In the genomic region with DNA sequence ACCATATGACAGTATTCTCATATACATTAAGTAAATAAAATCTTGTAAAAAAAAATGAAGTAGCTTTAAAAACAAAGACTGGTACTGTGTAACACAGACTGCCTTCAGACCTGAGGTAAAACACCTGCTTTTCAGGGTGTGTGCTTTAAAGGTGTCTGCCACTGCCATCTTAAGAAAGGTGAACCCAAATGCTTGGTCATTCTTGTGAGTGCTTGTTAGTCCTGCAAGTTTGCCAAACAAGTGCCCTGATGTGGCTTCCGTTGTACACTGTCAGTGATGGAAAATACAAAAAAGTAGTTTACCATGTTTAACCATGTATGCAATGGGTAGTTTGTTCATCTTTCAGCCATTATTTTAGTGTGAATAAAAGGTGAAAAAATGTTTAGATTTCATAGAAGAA, we compare ENCODE assay signal across 23 mouse cellular contexts. TPM values are rescaled to one million over a fixed set of nuclear protein-coding genes. Genes with fewer than 3 reads are reported as not detected.
"Had no signal": no experiment of that assay in that cellular context is flagged by ENCODE, and none has a peak within 500 bp of the region (broad histone marks: within the 10 kb centered on the region; RNA-seq: fewer than 3 reads in every experiment).

No protein-coding gene starts in this region.

- ATAC-seq: lung, postnatal 0 days; midbrain, embryonic 13.5 days; midbrain, embryonic 16.5 days had no signal

- H3K4me2 ChIP-seq: kidney, embryonic 15.5 days; liver, embryonic 13.5 days; lung, embryonic 14.5 days; midbrain, embryonic 13.5 days had no signal

- DNase-seq: kidney, adult 8-10 months; kidney, postnatal 10 days; kidney, postnatal 36 days; layer of hippocampus, postnatal 36 days; liver, embryonic 13.5 days; lung, embryonic 14.5 days; thymus, adult 18-20 months; thymus, postnatal 4 days had no signal

- H3K4me3 ChIP-seq: kidney, embryonic 15.5 days; left cerebral cortex, adult 2 months; liver, embryonic 13.5 days; midbrain, embryonic 10.5 days; midbrain, embryonic 13.5 days; myocyte had no signal

- H3K27ac ChIP-seq: kidney, embryonic 15.5 days; left cerebral cortex, adult 2 months; liver, embryonic 13.5 days; macrophage; midbrain, embryonic 10.5 days; midbrain, embryonic 13.5 days had no signal

- H3K4me1 ChIP-seq: midbrain, embryonic 10.5 days had no signal

- H3K9me3 ChIP-seq: kidney, embryonic 15.5 days; liver, embryonic 13.5 days; midbrain, embryonic 10.5 days; midbrain, embryonic 13.5 days had no signal

- H3K9ac ChIP-seq: kidney, embryonic 15.5 days; liver, embryonic 13.5 days; lung, embryonic 14.5 days; midbrain, embryonic 13.5 days had no signal

- H3K27me3 ChIP-seq: kidney, embryonic 15.5 days; liver, embryonic 13.5 days; midbrain, embryonic 13.5 days had no signal

RNA-seq across cellular contexts. Expression of a gene that starts 16.0 kb away (rescaled TPM):
- total RNA-seq: layer of hippocampus, adult 8-10 months; layer of hippocampus, postnatal 10 days; layer of hippocampus, postnatal 36 days; left cerebral cortex, adult 2 months; left cerebral cortex, postnatal 10 days; left cerebral cortex, postnatal 36 days; megakaryocyte, adult 5-6 weeks had no signal
- polyA plus RNA-seq: macrophage; small intestine, adult 2 months; spleen, adult 2 months had no signal
